Mouse (Mus musculus): ENCODE results near the gene Txndc16.

Txndc16 gene

GRCm38 (mm10) chr14:45220090-45220956 is at the start of gene Txndc16:
Gene Txndc16, minus strand, starts transcription at chr14:45220328.
- peak; percentile 63 to 75 for DNase-seq

GRCm38 (mm10) chr14:45263831-45264592 is 43.9 kb upstream of the Txndc16 start:
- no peak for DNase-seq

DNA sequence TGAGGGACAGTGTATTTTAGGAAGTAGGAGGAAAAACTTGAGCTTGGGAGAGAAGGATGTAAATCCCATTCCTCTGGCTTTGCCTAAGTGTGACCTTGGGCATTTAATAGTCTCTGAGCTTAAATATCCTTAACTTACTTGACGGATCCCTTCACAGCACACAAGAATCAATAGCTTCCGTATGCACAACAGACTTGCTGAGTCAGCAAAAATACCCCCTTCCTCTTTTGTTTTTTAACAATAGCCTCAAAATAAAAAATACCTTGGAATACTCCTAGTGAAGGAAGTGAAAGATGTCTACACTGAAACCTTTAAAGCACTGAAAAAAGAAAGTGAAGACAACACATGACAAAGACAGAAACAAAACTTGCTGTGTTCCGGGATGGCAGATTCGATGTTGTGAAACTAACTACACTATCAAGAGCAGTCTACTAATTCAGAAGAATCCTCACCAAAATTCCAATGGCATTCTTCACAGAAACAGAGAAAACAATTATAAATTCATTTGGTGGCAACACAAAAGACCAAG is 31.5 kb upstream of the Txndc16 start:
- DNase-seq: no peak

DNA sequence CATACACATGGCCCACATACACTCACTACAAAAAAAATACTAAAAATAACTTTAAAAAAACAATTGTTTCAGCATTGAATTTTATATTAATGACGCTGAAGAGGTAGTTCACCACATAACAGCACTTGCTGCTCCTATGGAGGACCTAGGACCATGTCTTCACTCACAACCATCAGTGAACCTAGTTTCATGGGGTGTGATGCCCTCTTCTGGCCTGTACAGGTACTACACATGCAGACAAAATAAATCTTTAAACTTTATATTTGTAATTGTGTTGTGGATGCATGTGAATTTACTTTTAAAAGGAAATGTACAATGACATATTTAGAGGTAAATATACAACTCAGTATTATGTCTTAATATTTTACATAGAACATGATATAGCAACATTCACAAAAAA is 21.5 kb upstream of the Txndc16 start:
- DNase-seq: peak in 1 of 2 experiments; percentile 21

DNA sequence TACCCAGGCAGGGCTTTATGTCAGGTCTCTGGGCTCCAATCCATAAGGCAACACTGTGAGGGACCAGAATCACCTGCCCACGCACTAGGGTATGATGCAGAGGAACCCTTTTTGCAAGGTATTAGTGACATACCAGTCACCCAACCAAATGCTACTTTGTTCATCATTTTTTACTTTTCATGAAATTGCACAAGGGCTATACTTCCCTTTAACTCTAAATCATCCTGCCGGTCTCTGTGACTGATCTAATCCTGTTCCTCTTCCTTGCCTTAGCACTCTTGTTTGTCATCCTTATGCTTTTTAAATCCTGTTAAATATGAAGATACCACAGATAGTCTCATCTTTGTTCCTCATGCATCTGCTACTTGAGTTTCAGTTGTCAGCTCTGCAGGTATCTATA is 18.9 kb upstream of the Txndc16 start:
- no peak for DNase-seq

DNA sequence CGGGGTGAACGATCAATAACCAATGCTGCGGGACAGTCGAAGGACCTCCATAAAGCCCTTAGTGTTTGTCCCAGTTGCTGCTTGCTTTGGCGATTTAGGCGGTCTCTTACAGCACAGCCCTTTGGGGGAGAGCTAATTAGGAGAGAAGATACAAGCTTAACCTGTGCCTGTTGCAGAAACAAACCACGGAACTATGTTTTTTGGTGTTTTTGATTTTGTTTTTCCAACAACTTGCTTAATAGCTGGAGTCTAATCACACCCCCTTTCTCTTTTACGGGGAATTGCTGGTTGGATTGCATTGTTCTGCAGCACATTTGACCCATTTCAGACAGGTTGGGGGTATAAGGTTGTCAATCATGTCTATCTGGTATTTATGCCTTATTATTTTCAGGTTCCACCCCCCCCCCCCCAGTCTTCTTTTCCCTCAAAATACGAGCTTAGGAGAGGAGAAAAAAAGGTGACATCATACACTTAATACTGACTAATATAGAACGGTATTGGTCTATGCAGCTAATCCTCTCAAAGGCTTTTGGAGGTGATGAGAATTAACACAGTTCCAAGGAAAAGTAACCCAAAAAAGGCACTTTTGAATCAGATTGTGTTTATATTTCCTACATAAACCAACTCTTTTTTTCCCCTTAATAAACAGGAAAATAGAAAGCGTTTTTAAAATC is 966 bp upstream of the Txndc16 start:
- DNase-seq: no peak

DNA sequence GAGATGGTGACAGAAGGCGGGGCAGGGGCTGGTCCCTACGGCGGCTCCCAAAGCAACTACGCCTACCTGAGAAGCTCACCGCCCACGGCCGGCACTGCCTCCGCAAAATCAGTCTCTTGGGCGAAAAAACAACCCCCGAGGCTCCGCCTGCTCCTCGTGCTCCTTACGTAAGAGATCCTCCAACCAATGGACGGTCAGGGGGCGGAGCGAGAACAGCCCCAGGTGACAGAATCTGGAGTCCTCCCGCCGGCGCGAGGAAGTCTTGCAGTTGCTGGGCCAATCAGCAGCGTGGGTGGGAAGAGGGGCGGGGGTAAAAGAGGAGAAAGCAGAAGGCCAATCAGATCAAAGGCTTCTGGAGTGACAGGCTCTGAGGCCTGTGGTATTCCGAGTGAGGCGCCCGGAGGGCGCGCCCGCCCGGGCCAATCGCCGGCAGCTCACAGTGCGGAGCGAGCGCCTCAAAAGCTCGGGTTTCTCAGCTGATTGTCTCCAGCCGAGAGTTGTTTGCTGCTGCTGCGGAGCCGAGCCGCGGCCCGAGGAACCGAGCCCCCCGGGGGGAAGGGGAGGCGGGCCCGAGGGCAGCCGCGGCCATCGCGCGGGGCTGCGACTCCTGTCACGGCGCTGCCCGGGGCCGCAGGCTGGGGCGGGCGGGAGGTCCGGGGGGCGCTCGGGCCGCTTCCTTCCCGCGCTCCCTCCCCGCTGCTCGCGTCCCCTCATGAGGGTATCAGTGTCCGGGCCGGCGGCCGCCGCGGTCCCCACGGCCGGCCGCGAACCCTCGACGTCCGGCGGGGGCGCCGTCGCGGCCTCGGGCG is 643 bp downstream of the Txndc16 start, which contains the start of gene Gpr137c:
Gene Gpr137c, plus strand, starts transcription at position 437 of the 809 bp plus-strand sequence.
- DNase-seq: peak; percentile 95 to 99

GRCm38 (mm10) chr14:45217693-45218092 is 2.4 kb downstream of the Txndc16 start:
- no peak for DNase-seq

GRCm38 (mm10) chr14:45216711-45217340 is 3.3 kb downstream of the Txndc16 start:
- DNase-seq: peak; percentile 32 to 36

GRCm38 (mm10) chr14:45211431-45211830 is 8.7 kb downstream of the Txndc16 start:
- no peak for DNase-seq

- DNase-seq: no peak
Measured at GRCm38 (mm10) chr14:45210683-45211082, 9.4 kb downstream of the Txndc16 start.

- no peak for DNase-seq
Measured at GRCm38 (mm10) chr14:45200607-45201006, 19.5 kb downstream of the Txndc16 start.

DNA sequence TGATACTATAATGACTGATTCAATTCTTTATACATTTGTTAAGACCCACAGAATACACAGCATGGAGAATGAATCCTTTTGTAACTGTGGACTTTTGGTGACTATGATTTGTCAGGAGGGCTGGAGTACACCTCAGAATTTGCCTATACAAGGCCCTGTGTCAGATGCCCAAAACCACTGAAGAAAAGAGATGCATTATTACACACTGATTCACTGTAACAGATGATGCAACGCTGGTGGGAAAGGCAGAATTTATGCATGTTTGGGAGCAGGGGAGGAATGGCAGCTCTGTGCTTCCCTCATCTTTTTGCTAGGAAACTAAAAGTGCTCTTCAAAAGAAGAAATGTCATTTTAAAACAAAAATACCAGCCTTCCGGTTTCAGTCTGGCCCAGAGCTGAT is 29.1 kb downstream of the Txndc16 start:
- no peak for DNase-seq

DNA sequence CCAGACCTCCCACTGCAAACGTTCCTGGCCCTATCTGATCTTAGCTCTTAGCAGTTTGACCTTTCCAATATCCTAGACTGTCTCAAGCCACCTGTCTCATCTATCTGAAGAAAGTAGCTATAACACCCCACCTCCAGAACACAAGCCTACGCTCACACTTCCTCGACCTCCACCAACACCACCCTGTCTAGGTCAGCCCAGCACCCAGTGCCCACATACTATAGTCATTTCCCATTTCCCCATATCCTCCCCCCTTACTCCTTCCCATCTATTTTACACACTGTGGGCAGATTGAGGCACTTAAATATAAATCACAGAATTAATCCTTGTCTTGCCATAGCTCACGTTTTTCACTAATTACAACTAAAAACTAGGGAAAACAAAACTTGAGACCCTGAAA is 38.5 kb downstream of the Txndc16 start:
- no peak for DNase-seq

- DNase-seq: no peak
Measured at GRCm38 (mm10) chr14:45179606-45180005, 40.5 kb downstream of the Txndc16 start.

GRCm38 (mm10) chr14:45179186-45179585 is 40.9 kb downstream of the Txndc16 start:
- DNase-seq: no peak

DNA sequence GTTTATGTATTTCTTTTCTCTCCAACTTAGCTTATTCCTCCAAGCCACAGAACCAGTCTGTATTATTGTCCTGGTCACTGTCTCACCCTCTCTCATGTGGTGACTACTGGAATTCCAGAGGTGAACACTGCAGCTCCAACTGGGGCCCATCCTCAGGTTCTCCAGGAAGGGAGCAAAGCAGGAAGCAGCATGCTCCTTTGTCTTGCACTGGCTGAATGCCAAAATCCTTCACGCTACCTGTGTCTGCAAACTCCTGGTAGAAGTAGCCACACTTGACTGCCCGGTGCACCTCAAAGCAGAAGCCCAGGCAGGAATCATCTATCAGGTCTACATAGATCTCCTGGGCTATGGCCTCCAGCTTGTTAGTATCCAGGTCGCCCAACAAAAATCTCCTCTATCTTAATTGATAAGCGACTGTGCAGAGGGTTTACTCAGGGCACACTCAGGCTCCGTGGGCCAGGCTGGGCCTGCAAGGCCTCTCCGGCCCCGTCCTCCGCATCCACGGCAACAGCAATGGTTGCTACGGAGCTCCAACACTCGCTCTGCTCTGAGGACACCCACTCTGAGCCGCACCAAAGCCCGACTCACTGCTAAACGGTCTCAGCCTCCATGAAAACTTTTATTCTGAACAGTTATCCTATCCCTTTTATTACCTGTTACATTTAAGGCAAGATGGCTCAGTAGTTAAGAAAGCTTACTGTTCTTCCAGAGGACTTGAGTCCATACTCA is 45.0 kb downstream of the Txndc16 start:
- DNase-seq: no peak

DNA sequence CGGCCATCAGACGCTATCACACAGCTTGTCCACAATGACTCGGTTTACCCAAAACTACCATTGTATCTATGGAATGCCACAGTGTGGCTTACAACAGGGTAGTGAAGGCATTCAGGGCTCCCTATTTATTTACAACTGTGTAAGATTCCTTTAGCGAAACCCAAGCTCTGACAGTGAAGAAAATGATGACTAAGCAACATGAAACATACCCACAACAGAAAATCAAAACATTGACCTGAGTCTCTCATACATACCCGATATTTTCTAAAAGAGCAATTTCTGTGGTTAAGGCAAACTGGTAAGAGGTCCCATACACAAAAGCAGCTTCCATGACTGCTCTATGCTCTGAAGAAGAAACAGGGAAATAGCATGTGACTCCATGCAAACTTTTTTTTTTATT is 47.9 kb downstream of the Txndc16 start:
- no peak for DNase-seq

DNA sequence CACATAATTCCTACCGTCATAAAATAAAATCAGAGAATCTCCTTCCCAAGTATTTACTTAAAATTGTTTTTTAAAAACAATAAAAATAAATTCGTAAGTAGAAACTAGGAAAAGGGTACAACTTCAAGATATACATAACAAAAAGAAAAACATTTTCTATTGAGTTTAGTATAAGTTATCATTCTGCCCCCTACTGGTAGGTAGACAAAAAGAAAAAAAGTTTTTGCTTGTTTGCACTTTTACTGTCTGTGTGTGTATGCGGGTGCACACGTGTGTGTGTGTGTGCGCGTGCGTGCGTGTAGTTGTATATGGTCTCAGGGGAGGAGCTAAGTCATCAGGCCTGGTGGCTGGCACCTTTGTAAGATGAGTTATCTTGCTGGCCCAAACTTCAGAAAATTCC is 52.8 kb downstream of the Txndc16 start:
- no peak for DNase-seq

GRCm38 (mm10) chr14:45155511-45156173 is 64.5 kb downstream of the Txndc16 start:
- DNase-seq: peak; percentile 16 to 18

Data from spleen, adult 18-20 months (tissue).